Mouse (Mus musculus) stomach, embryonic 14.5 days (tissue): ENCODE measurements around the gene Gmcl1. TPM values are rescaled to one million over a fixed set of nuclear protein-coding genes. Genes with fewer than 3 reads are reported as not detected.

ENCODE experiments used
- ATAC-seq: fragments of 200-750 bp; cut with Nextera tagmentation; 2 replicates; pipeline ENCODE4 v1.8.0; 2017; ENCODE audit warnings: low read depth, moderate TSS enrichment; ENCODE audit not compliant: insufficient number of reproducible peaks, insufficient read depth, low FRiP score
- H3K27ac ChIP-seq: fragments of 300-500 bp; sonication (generic); 2 replicates; pipeline ENCODE4 v1.5.1; 2014; ENCODE audit warnings: mild to moderate bottlenecking, low read length, moderate library complexity, mixed read lengths
- H3K27me3 ChIP-seq: fragments of 300-500 bp; sonication (generic); 2 replicates; pipeline ENCODE4 v1.6.1; 2014; ENCODE audit warnings: low read length, control low read depth, mixed read lengths; ENCODE audit not compliant: control insufficient read depth, insufficient read depth
- H3K36me3 ChIP-seq: fragments of 300-500 bp; sonication (generic); 2 replicates; pipeline ENCODE4 v1.6.1; 2014; ENCODE audit warnings: mild to moderate bottlenecking, control low read depth, low read length, moderate library complexity, mixed read lengths; ENCODE audit not compliant: control insufficient read depth, insufficient read depth
- H3K4me1 ChIP-seq: fragments of 300-500 bp; sonication (generic); 2 replicates; pipeline ENCODE4 v1.6.1; 2014; ENCODE audit warnings: low read length, control low read depth, mixed read lengths; ENCODE audit not compliant: control insufficient read depth, insufficient read depth
- H3K4me2 ChIP-seq: fragments of 300-500 bp; sonication (generic); replicated peaks from 2 replicates; pipeline ENCODE4 v1.6.1; 2014; ENCODE audit warnings: low read depth, low read length, control low read depth
- H3K4me3 ChIP-seq: fragments of 300-500 bp; sonication (generic); 2 replicates; pipeline ENCODE4 v1.5.1; 2014; ENCODE audit warnings: low read depth, low read length, control low read depth
- H3K9ac ChIP-seq: fragments of 300-500 bp; sonication (generic); replicated peaks from 2 replicates; pipeline ENCODE4 v1.6.1; 2014; ENCODE audit warnings: low read depth, mild to moderate bottlenecking, control low read depth, low read length, moderate library complexity, mixed read lengths
- H3K9me3 ChIP-seq: fragments of 300-500 bp; sonication (generic); 2 replicates; pipeline ENCODE4 v1.6.1; 2016; ENCODE audit warnings: low read depth, low read length, control low read depth; ENCODE audit not compliant: control insufficient read depth
- WGBS: fragments of 180-500 bp; shearing (Covaris S2); extraction: QIAGEN DNeasy Blood & Tissue Kit; methylation state at CpG from one replicate; pipeline ENCODE4 v1.1.7; 2014; 5-methylcytosine and 5-hydroxymethylcytosine counted together
- polyA plus RNA-seq: library from polyadenylated mRNA; unstranded; fragments of >200 nt; fragmentation: Nextera tagmentation; extraction: Ambion mirVana; gene quantifications from 2 replicates; pipeline ENCODE4 v1.2.1, GENCODE M21; 2014

The Gmcl1 gene
- polyA plus RNA-seq, 1 experiment from 2014 or later: 30.9 TPM

GRCm38 (mm10) chr6:86665076-86665475 lies 68.1 kb downstream of the Gmcl1 start:
- Histone ChIP-seq H3K9me3 (no peaks in the 10 kb centered on the region), H3K27me3 (no peaks in the 10 kb centered on the region), H3K4me3 (no peak overlapping the region), H3K27ac (no peak overlapping the region), H3K9ac (no peak overlapping the region), H3K4me2 (no peak overlapping the region), H3K36me3 (peaks cover 27% of the 10 kb centered on the region), H3K4me1 (peaks cover 7% of the 10 kb centered on the region)
- no peak for ATAC-seq
- WGBS: 80% methylated on average over 5 of the region's 5 CpGs

GRCm38 (mm10) chr6:86660161-86660877 lies 72.9 kb downstream of the Gmcl1 start:
- no peak for ATAC-seq
- Histone ChIP-seq H3K27ac (no peak overlapping the region), H3K9ac (no peak overlapping the region), H3K4me3 (no peak overlapping the region), H3K9me3 (no peaks in the 10 kb centered on the region), H3K36me3 (peaks cover 32% of the 10 kb centered on the region), H3K27me3 (no peaks in the 10 kb centered on the region), H3K4me1 (no peaks in the 10 kb centered on the region), H3K4me2 (no peak overlapping the region)
- WGBS: 77% methylated on average over 9 of the region's 9 CpGs

GRCm38 (mm10) chr6:86658501-86658900 lies 74.7 kb downstream of the Gmcl1 start:
- no peak overlapping the region for H3K4me3 ChIP-seq
- no peak overlapping the region for H3K27ac ChIP-seq
- no peaks in the 10 kb centered on the region for H3K27me3 ChIP-seq
- ATAC-seq: no peak
- H3K4me1 ChIP-seq: no peaks in the 10 kb centered on the region
- H3K36me3 ChIP-seq: peaks cover 33% of the 10 kb centered on the region
- 89% methylated on average over 3 of the region's 3 CpGs for WGBS
- no peaks in the 10 kb centered on the region for H3K9me3 ChIP-seq
- no peak overlapping the region for H3K4me2 ChIP-seq
- H3K9ac ChIP-seq: no peak overlapping the region

GRCm38 (mm10) chr6:86654270-86654916 lies 78.8 kb downstream of the Gmcl1 start:
- Histone ChIP-seq H3K4me1 (no peaks in the 10 kb centered on the region), H3K9me3 (no peaks in the 10 kb centered on the region), H3K4me3 (no peak overlapping the region), H3K27ac (no peak overlapping the region), H3K4me2 (no peak overlapping the region), H3K36me3 (peaks cover 30% of the 10 kb centered on the region), H3K9ac (no peak overlapping the region), H3K27me3 (no peaks in the 10 kb centered on the region)
- no peak for ATAC-seq
- 78% methylated on average over 9 of the region's 9 CpGs for WGBS

DNA sequence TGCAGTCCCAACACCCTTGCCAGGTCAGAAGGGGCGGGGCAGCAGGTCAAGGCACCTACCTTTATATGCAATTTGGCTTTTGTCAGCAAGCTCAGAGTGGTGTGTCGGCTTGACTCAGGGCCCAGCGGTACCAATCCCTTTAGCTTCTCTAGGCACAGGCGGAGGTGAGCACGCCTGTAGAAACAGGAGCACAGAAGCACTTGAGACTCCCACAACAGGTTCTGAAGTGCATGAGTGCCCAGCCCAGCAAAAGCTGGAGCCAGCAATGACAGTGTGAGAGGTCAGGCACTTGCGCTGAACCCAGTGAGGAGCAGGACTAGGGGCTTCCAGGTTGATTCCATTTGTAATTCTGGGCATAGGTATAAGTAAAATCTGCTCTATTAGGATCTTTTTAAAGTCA lies 80.2 kb downstream of the Gmcl1 start:
- peaks cover 32% of the 10 kb centered on the region for H3K36me3 ChIP-seq
- no peak overlapping the region for H3K4me3 ChIP-seq
- no peak for ATAC-seq
- H3K27ac ChIP-seq: no peak overlapping the region
- H3K9ac ChIP-seq: no peak overlapping the region
- H3K9me3 ChIP-seq: no peaks in the 10 kb centered on the region
- H3K27me3 ChIP-seq: no peaks in the 10 kb centered on the region
- 87% methylated on average over 6 of the region's 6 CpGs for WGBS
- H3K4me1 ChIP-seq: no peaks in the 10 kb centered on the region
- H3K4me2 ChIP-seq: no peak overlapping the region

DNA sequence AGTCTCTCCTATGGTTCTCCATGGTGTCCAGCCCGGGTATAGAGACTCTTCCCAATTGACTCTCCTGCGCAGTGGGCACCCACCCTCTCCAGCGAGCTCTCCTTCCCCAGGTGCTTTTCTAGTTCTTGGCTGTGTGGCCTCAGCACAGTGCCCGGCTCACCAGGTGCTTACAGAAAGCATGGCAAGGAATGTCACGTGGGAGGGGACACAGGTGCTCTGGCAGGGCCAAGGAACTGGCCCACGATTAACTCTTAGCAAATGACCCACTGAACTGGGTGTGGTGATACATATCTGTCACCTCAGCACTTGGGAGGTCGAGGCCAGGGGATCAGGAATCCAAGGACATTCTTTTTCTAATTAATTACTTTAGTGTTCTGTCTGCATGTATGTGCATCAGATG lies 87.0 kb downstream of the Gmcl1 start:
- no peak overlapping the region for H3K9ac ChIP-seq
- no peak for ATAC-seq
- H3K4me1 ChIP-seq: no peaks in the 10 kb centered on the region
- H3K4me2 ChIP-seq: no peak overlapping the region
- no peaks in the 10 kb centered on the region for H3K27me3 ChIP-seq
- H3K9me3 ChIP-seq: no peaks in the 10 kb centered on the region
- no peak overlapping the region for H3K27ac ChIP-seq
- no peak overlapping the region for H3K4me3 ChIP-seq
- peaks cover 16% of the 10 kb centered on the region for H3K36me3 ChIP-seq
- WGBS: 74% methylated on average over 7 of the region's 7 CpGs

DNA sequence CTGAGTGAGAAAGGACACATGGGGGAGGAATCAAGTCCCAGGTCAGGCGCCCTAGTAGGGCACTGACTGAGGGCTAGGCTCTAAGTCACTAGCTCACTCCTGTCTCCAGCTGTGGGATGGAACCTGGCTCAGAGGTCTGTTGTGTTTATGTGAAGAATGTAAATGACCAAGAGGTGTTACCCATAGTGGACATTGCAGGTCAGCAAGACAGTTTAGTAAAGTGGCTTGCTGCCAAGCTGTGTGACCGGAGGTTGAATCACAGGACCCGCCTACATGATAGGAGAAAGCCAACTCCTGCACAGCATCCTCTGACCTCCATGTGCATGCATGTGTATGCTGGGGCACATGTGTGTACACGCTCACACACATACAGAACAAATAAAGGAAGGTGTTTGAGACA lies 87.6 kb downstream of the Gmcl1 start:
- WGBS: 80% methylated on average over 4 of the region's 4 CpGs
- no peak for ATAC-seq
- no peaks in the 10 kb centered on the region for H3K9me3 ChIP-seq
- peaks cover 10% of the 10 kb centered on the region for H3K36me3 ChIP-seq
- H3K27ac ChIP-seq: no peak overlapping the region
- H3K4me1 ChIP-seq: no peaks in the 10 kb centered on the region
- no peak overlapping the region for H3K4me2 ChIP-seq
- H3K9ac ChIP-seq: no peak overlapping the region
- H3K4me3 ChIP-seq: no peak overlapping the region
- H3K27me3 ChIP-seq: no peaks in the 10 kb centered on the region

DNA sequence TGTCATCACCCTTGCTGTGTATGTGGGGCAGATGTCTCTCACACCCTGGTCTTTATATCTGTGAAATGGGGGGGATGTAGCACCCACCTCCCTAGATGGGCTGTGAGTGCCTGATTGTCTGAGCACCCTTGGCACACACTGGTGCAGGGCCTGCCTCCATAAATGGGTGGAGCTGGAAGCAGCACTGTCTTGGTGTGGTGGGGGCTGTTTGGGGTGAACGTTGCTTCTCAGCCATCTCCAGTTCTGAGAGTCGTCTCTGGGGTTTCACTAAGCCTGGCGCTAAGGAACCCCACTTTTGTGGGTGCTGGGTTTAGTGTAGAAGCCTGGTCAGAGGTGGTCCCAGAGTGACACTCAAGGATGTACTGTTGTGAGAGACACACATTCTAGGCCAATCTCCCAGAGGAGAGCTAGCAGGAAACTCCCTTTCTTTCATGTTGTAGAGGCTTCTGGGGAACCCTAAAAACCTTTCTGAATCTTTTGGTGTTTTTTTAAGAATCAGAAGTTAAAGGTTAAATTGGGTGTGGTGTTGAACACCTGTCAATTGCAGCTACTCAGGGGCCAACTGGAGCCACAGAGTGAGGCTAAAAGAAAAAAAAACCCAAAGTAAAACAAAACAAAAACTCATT lies 88.3 kb downstream of the Gmcl1 start:
- 88% methylated on average over 3 of the region's 3 CpGs for WGBS
- no peaks in the 10 kb centered on the region for H3K27me3 ChIP-seq
- H3K4me2 ChIP-seq: no peak overlapping the region

More for the DNA sequence above, 88.3 kb downstream of the Gmcl1 start:
- no peaks in the 10 kb centered on the region for H3K9me3 ChIP-seq
- ATAC-seq: no peak
- no peak overlapping the region for H3K9ac ChIP-seq
- no peak overlapping the region for H3K27ac ChIP-seq
- H3K36me3 ChIP-seq: peaks cover 4% of the 10 kb centered on the region
- H3K4me1 ChIP-seq: no peaks in the 10 kb centered on the region
- no peak overlapping the region for H3K4me3 ChIP-seq
